Mouse (Mus musculus) monocyte, adult 2 months (primary cell): Measurements from ENCODE around the gene Usp12.

Experiments
- DNase-seq, 2 experiments: peaks; one replicate each; pipeline ENCODE4 v3.0.0; 2022; ENCODE audit warnings: low spot score in 2 of 2, low read depth in 1 of 2

The Usp12 gene

GRCm38 (mm10) chr5:146699433-146700019 lies 95.3 kb downstream of the Usp12 start:
- DNase-seq, result no peak

- DNase-seq, result no peak
Observed at GRCm38 (mm10) chr5:146695543-146695942, 99.3 kb downstream of the Usp12 start.

- no peak for DNase-seq
Observed at GRCm38 (mm10) chr5:146692976-146693361, 101.8 kb downstream of the Usp12 start.

- no peak for DNase-seq
Observed at GRCm38 (mm10) chr5:146692361-146692975, 102.3 kb downstream of the Usp12 start.

GRCm38 (mm10) chr5:146691745-146692144 lies 103.1 kb downstream of the Usp12 start:
- no peak for DNase-seq

GRCm38 (mm10) chr5:146687541-146688313 lies 107.1 kb downstream of the Usp12 start:
- no peak for DNase-seq

- DNase-seq, result no peak
Observed at GRCm38 (mm10) chr5:146686954-146687353, 107.9 kb downstream of the Usp12 start.
